Mouse (Mus musculus): ENCODE data around the gene Grb10.
A peak's percentile ranks its signal among the peaks of the same experiment; 100 is the strongest.

Grb10 gene

DNA sequence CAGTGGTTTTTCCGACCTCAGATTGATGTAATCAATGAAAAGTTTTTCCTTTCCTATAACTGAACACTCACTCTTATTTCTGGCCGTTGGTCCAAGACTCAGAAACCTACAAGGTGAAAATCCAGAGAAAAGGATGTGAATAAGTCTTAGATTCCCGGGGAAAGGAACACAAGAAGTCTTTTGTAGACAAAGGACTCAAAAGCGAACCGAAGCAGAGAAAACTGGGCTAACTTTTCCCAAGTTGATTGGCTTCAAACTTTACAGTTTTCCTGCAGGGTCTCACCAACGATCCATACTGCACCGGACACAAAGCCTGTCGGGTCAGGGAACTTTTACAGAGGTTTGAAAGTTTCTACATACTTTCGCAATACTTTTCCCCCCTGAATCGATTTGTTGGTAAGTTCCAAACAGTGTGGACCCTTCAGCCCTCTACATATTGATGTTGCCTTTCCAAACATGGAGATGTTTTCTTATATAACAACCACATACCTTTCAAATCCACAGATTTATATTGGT, at the start of gene Grb10:
TSS of gene Grb10 (minus strand) at position 214 of the 516 bp plus-strand sequence.
- DNase-seq (ENCODE audit: low spot score in 2 of 2): no peak

DNA sequence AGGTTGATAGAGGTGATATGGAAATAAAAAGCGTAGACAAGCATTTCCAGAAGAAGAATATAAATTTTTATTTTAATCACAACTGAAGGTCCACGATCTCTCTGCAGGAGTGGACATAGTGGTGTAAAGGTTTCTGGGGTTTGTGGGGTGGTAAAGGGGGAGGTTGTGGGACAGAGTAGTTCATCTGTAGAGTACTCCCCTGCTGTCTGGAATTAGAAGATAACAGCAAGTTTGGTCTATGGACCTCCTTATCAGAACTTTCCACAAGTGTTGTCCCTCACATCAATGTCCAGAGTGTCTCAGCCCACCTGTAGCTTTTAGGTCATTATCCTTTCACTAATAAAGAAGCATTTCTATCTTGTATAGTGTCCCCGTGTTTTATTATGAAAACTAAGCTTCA, 43.2 kb upstream of the Grb10 start:
- DNase-seq (ENCODE audit: low spot score in 2 of 2): no peak

DNA sequence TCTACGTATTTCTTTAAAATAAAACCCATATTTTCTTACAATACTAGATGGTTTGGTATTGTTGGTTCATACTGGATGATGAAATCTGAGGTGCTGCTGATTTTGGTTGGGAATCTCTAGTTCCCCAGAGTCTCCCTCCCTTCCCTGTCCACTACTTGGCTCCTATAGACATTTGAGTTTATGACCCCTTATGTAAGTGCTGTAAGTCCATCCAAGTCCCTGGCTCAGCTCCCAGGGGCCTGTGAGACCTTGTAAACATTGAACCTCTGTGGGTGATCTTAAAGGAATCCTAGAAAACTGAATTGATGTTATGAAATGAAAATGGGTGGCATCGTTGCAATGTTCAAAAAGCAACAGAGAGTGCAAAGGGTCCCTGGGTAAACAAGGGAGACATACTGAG, 40.7 kb upstream of the Grb10 start:
- no peak for DNase-seq (ENCODE audit: low spot score in 2 of 2)

GRCm38 (mm10) chr11:12075449-12075848, 37.0 kb upstream of the Grb10 start:
- no peak for DNase-seq (ENCODE audit: low spot score in 2 of 2)

- DNase-seq (ENCODE audit: low spot score in 2 of 2): no peak
Measured at GRCm38 (mm10) chr11:12073394-12074226, 35.1 kb upstream of the Grb10 start.

DNA sequence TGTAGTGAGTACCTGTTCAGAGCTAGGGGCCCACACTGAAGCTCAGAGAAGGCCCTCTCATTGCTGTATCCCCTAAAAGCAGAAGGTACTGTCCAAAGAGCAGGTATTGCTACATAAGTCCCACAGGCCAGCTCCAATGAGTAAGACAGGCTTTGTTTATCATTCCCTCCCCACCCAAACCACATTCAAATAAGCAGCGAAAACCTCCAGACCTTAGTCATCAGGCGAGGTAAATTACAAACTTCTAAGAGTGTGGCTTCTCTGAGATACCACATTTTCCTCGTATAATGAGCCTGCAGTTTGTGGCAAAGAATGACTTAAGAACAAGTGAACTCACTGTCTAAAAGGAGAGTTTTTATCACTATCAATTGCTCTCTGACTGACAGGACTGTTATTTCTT, 33.8 kb upstream of the Grb10 start:
- no peak for DNase-seq (ENCODE audit: low spot score in 2 of 2)

DNA sequence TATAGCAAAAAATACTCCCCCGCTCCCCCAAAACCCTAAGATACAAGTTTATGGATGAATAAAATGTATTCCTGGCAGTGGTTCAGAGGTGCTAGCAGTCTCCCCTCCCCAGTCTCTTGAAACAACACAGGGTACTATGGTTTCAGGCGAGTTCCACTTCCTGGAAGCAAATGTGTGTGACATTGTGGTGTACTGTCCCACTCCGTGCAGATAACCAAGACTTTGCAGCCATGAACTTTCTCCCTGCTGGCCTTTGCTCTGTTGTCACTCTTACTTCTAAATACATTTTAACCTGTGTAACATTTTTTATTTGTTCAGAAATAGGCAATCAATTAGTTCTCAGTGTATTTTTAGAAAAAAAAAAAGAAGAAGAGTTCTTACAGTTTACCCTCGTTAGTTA, 20.5 kb upstream of the Grb10 start:
- no peak for DNase-seq (ENCODE audit: low spot score in 2 of 2)

GRCm38 (mm10) chr11:12048547-12049327, 10.3 kb upstream of the Grb10 start:
- no peak for DNase-seq (ENCODE audit: low spot score in 2 of 2)

DNA sequence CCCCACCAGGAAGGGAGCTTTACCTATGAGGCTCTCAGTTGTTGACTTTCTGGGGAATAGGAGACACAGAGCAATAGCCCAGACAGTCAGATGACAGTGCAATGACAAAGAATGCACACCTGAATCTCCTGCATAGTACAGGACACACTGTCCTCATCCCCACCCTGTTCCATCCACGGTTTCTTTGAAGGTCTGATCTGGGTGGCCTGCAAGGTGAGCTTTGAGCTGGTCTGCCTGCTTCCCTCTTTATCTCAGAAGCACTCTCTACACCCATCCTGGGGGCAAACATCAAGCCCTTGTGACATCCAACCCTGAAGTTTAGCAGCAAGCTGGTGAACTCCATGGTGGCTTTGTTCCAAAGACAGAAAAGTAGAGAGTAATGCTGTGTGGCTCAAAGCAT, 9.7 kb upstream of the Grb10 start:
- no peak for DNase-seq (ENCODE audit: low spot score in 2 of 2)

GRCm38 (mm10) chr11:12044245-12044644, 5.8 kb upstream of the Grb10 start:
- no peak for DNase-seq (ENCODE audit: low spot score in 2 of 2)

DNA sequence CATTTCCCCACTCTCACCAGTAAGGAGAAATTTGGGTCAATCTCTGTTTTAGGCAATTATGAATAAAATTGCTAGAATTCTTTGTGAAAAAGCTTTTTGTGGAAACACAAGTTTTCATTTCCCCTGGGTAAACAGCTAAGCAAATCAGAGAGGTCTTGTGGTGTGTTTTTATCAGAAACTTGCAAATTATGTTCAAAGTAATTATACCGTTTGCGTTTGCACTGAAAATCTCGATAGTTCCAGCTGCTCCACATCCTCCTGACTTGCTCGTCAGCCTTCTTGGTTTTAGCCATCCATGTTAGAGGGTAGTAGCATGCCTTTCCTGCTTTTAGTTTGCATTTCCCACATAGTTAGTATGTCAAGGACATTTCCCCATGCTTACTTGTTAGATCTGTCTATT, 3.3 kb upstream of the Grb10 start:
- DNase-seq (ENCODE audit: low spot score in 2 of 2): no peak

- DNase-seq (ENCODE audit: low spot score in 2 of 2): no peak
Measured at GRCm38 (mm10) chr11:12041379-12041778, 2.9 kb upstream of the Grb10 start.

- peak in 1 of 2 experiments; percentile 9 for DNase-seq (ENCODE audit: low spot score in 2 of 2)
Measured at GRCm38 (mm10) chr11:12040391-12040790, 1.9 kb upstream of the Grb10 start.

DNA sequence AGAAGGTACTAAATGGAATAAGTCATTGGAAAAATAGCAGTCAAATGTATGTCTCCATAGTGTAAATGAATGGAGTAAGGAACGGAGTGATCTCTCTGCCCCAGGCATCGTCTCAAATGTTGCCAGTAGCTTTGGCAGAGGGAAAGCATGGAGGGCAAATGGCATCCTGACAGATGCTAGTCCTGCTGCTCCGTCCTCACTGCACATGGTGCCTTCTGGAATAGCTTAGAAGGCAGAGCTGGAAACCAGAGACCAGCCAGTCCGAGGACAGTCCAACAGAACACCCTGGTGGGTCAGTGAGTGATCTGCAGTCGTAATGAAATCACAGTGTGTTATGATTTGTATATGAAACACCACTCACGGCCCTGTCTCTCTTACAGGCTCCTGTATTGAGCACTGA, 1.3 kb upstream of the Grb10 start:
- no peak for DNase-seq (ENCODE audit: low spot score in 2 of 2)

- peak in 1 of 2 experiments; percentile 53 for DNase-seq (ENCODE audit: low spot score in 2 of 2)
Measured at GRCm38 (mm10) chr11:12039098-12039497, 615 bp upstream of the Grb10 start.

- no peak for DNase-seq (ENCODE audit: low spot score in 2 of 2)
Measured at GRCm38 (mm10) chr11:12037689-12038469, 604 bp downstream of the Grb10 start.

- DNase-seq (ENCODE audit: low spot score in 2 of 2): peak; percentile 54 to 69
Measured at GRCm38 (mm10) chr11:12037075-12037686, 1.3 kb downstream of the Grb10 start.

DNA sequence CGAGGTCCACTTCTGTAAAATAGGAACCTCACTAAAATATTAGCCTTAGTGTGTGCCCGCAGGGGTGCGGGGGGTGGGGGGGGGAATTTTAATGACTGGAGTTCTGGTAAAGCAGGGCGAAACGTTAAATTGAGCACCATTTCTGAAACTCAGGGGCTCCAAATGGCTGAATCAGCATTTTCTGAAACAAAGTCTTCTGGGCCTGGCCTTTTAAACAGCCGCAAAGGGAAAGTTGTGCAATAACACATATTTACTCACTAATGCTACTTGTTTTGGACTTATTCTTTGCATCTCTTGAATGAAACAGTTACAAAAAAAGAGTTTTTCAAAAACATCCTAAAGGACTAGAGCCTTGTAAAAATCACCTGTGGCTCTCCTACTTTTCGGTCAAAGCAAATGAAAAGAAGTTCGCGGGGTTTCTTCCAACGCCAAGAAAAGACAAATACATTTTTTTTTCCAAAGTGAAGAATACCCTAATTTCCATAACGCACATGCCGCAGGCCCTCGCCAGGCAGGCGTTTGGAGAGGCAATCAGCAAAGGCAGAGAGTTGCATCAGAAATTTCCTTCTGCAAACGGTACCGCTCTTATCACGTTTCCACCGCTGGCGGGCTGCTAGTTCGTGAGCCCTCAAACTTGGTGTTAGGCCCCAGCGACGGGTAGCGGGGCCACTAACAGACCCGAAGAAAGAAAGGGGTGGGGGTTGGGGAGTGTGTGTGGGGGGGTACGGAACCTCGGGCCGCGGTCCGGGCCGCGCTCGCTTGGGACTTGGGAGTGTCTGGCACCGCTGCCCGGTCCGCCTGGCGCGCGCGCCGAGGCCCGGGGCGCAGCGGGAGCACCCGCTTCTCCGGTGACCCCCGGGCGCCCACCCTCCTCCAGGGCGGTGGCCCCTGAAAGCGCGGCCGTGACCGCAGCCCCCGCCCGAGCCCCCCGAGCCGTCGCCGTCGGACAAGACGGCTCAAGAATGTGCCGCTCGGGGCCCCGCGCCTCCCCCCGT, 2.3 kb downstream of the Grb10 start:
- DNase-seq (ENCODE audit: low spot score in 2 of 2): no peak

- DNase-seq (ENCODE audit: low spot score in 2 of 2): no peak
Measured at GRCm38 (mm10) chr11:12035324-12035723, 3.2 kb downstream of the Grb10 start.

GRCm38 (mm10) chr11:12034781-12035180, 3.7 kb downstream of the Grb10 start:
- no peak for DNase-seq (ENCODE audit: low spot score in 2 of 2)

Data from urinary bladder, postnatal 4 days (tissue).